Mouse (Mus musculus) lung, embryonic 14.5 days (tissue): ENCODE results near the gene Shc2. TPM values are rescaled to one million over a fixed set of nuclear protein-coding genes. Genes with fewer than 3 reads are reported as not detected.

ENCODE experiments used
- ATAC-seq: fragments of 200-750 bp; cut with Nextera tagmentation; 2 replicates; pipeline ENCODE4 v1.8.0; 2017; ENCODE audit warnings: mild to moderate bottlenecking, moderate TSS enrichment, moderate library complexity; ENCODE audit not compliant: insufficient read depth
- DNase-seq: peaks from one replicate; pipeline ENCODE4 v3.0.0-alpha.2; 2015
- H3K27ac ChIP-seq: fragments of 300-500 bp; sonication (generic); 2 replicates; pipeline ENCODE4 v1.5.1; 2014; ENCODE audit warnings: low read depth, mild to moderate bottlenecking, moderate library complexity
- H3K27me3 ChIP-seq: fragments of 300-500 bp; sonication (generic); 2 replicates; pipeline ENCODE4 v1.6.1; 2014; ENCODE audit warnings: low read length, control low read depth; ENCODE audit not compliant: insufficient read depth
- H3K36me3 ChIP-seq: fragments of 300-500 bp; sonication (generic); 2 replicates; pipeline ENCODE4 v1.6.1; 2014; ENCODE audit warnings: control low read depth; ENCODE audit not compliant: insufficient read depth
- H3K4me1 ChIP-seq: fragments of 300-500 bp; sonication (generic); 2 replicates; pipeline ENCODE4 v1.6.1; 2014; ENCODE audit warnings: antibody characterized with exemption, control low read depth; ENCODE audit not compliant: insufficient read depth
- H3K4me2 ChIP-seq: fragments of 300-500 bp; sonication (generic); 2 replicates; pipeline ENCODE4 v1.6.1; 2014; ENCODE audit warnings: mild to moderate bottlenecking
- H3K4me3 ChIP-seq: fragments of 300-500 bp; sonication (generic); 2 replicates; pipeline ENCODE4 v1.5.1; 2014; ENCODE audit warnings: low read depth, low read length
- H3K9ac ChIP-seq: fragments of 300-500 bp; sonication (generic); 2 replicates; pipeline ENCODE4 v1.6.1; 2014
- H3K9me3 ChIP-seq: fragments of 300-500 bp; sonication (generic); 2 replicates; pipeline ENCODE4 v1.6.1; 2016; ENCODE audit warnings: low read depth, low read length, control low read depth
- CTCF ChIP-seq: IDR thresholded peaks from 2 replicates; pipeline ENCODE4 v1.5.1; 2016; ENCODE audit warnings: antibody characterized with exemption, low read depth
- WGBS: fragments of 180-500 bp; shearing (Covaris S2); extraction: QIAGEN DNeasy Blood & Tissue Kit; methylation state at CpG from one replicate; pipeline ENCODE4 v1.1.7; 2014; 5-methylcytosine and 5-hydroxymethylcytosine counted together
- polyA plus RNA-seq: library from polyadenylated mRNA; unstranded; fragments of >200 nt; fragmentation: Nextera tagmentation; extraction: Ambion mirVana; gene quantifications from 2 replicates; pipeline ENCODE4 v1.2.1, GENCODE M21; 2014

Gene Shc2
- polyA plus RNA-seq, 1 experiment from 2014 or later, result 7.1 TPM

- Histone ChIP-seq H3K4me3 (no peak overlapping the region), H3K9me3 (no peaks in the 10 kb centered on the region), H3K27ac (no peak overlapping the region), H3K36me3 (no peaks in the 10 kb centered on the region), H3K4me1 (no peaks in the 10 kb centered on the region), H3K9ac (no peak overlapping the region), H3K4me2 (no peak overlapping the region), H3K27me3 (no peaks in the 10 kb centered on the region)
- WGBS, result 71% methylated on average over 12 of the region's 12 CpGs
- no peak for TF ChIP-seq CTCF
- ATAC-seq, result no peak
- no peak for DNase-seq
Measured at GRCm38 (mm10) chr10:79579781-79580180, 57.9 kb downstream of the Shc2 start.

- H3K36me3 ChIP-seq, result no peaks in the 10 kb centered on the region
- no peaks in the 10 kb centered on the region for H3K27me3 ChIP-seq
- no peak overlapping the region for H3K4me2 ChIP-seq
- TF ChIP-seq CTCF, result no peak
- ATAC-seq, result no peak
- no peaks in the 10 kb centered on the region for H3K4me1 ChIP-seq
- 65% methylated on average over 7 of the region's 7 CpGs for WGBS
- H3K27ac ChIP-seq, result no peak overlapping the region
- H3K9me3 ChIP-seq, result no peaks in the 10 kb centered on the region
- no peak overlapping the region for H3K9ac ChIP-seq
- DNase-seq, result no peak
- no peak overlapping the region for H3K4me3 ChIP-seq
Measured at GRCm38 (mm10) chr10:79578891-79579290, 58.8 kb downstream of the Shc2 start.

- Histone ChIP-seq H3K4me1 (no peaks in the 10 kb centered on the region), H3K4me3 (no peak overlapping the region), H3K27ac (no peak overlapping the region), H3K9me3 (no peaks in the 10 kb centered on the region), H3K4me2 (no peak overlapping the region), H3K9ac (no peak overlapping the region), H3K27me3 (no peaks in the 10 kb centered on the region), H3K36me3 (no peaks in the 10 kb centered on the region)
- DNase-seq (no peak), ATAC-seq (no peak)
- no peak for TF ChIP-seq CTCF
- WGBS, result 70% methylated on average over 9 of the region's 9 CpGs
Measured at GRCm38 (mm10) chr10:79578276-79578675, 59.4 kb downstream of the Shc2 start.

- H3K27me3 ChIP-seq, result no peaks in the 10 kb centered on the region
- H3K9ac ChIP-seq, result no peak overlapping the region
- 64% methylated on average over 4 of the region's 4 CpGs for WGBS
- no peaks in the 10 kb centered on the region for H3K4me1 ChIP-seq
- no peak overlapping the region for H3K4me2 ChIP-seq
- no peak for DNase-seq
- no peaks in the 10 kb centered on the region for H3K36me3 ChIP-seq
- no peaks in the 10 kb centered on the region for H3K9me3 ChIP-seq
- ATAC-seq, result no peak
- no peak overlapping the region for H3K4me3 ChIP-seq
- no peak for TF ChIP-seq CTCF
- H3K27ac ChIP-seq, result no peak overlapping the region
Measured at GRCm38 (mm10) chr10:79577376-79577775, 60.3 kb downstream of the Shc2 start.

GRCm38 (mm10) chr10:79575754-79576153 is 62.0 kb downstream of the Shc2 start:
- DNase-seq (no peak), ATAC-seq (no peak)
- no peak overlapping the region for H3K9ac ChIP-seq
- no peaks in the 10 kb centered on the region for H3K9me3 ChIP-seq
- H3K36me3 ChIP-seq, result no peaks in the 10 kb centered on the region
- no peaks in the 10 kb centered on the region for H3K27me3 ChIP-seq
- WGBS, result 69% methylated on average over 6 of the region's 6 CpGs
- H3K4me1 ChIP-seq, result no peaks in the 10 kb centered on the region
- H3K4me3 ChIP-seq, result no peak overlapping the region
- no peak for TF ChIP-seq CTCF
- no peak overlapping the region for H3K4me2 ChIP-seq
- H3K27ac ChIP-seq, result no peak overlapping the region

- no peak overlapping the region for H3K4me3 ChIP-seq
- no peaks in the 10 kb centered on the region for H3K9me3 ChIP-seq
- H3K4me2 ChIP-seq, result no peak overlapping the region
- H3K27me3 ChIP-seq, result no peaks in the 10 kb centered on the region
- no peaks in the 10 kb centered on the region for H3K4me1 ChIP-seq
- H3K36me3 ChIP-seq, result no peaks in the 10 kb centered on the region
- H3K27ac ChIP-seq, result no peak overlapping the region
- ATAC-seq (no peak), DNase-seq (no peak)
- WGBS, result 82% methylated on average over 6 of the region's 6 CpGs
- no peak overlapping the region for H3K9ac ChIP-seq
- TF ChIP-seq CTCF, result no peak
Measured at GRCm38 (mm10) chr10:79574796-79575195, 62.9 kb downstream of the Shc2 start.

- H3K27ac ChIP-seq, result no peak overlapping the region
- H3K4me1 ChIP-seq, result no peaks in the 10 kb centered on the region
- H3K4me2 ChIP-seq, result no peak overlapping the region
- no peak for TF ChIP-seq CTCF
- no peaks in the 10 kb centered on the region for H3K36me3 ChIP-seq
- DNase-seq (no peak), ATAC-seq (no peak)
- no peaks in the 10 kb centered on the region for H3K27me3 ChIP-seq
- H3K9me3 ChIP-seq, result no peaks in the 10 kb centered on the region
- H3K4me3 ChIP-seq, result no peak overlapping the region
- no peak overlapping the region for H3K9ac ChIP-seq
- 76% methylated on average over 8 of the region's 8 CpGs for WGBS
Measured at GRCm38 (mm10) chr10:79574350-79574749, 63.4 kb downstream of the Shc2 start.

- no peaks in the 10 kb centered on the region for H3K9me3 ChIP-seq
- no peaks in the 10 kb centered on the region for H3K4me1 ChIP-seq
- no peak for TF ChIP-seq CTCF
- WGBS, result 79% methylated on average over 6 of the region's 6 CpGs
- DNase-seq (no peak), ATAC-seq (no peak)
- no peak overlapping the region for H3K9ac ChIP-seq
- no peak overlapping the region for H3K4me3 ChIP-seq
- H3K27me3 ChIP-seq, result no peaks in the 10 kb centered on the region
- no peaks in the 10 kb centered on the region for H3K36me3 ChIP-seq
- no peak overlapping the region for H3K4me2 ChIP-seq
- no peak overlapping the region for H3K27ac ChIP-seq
Measured at GRCm38 (mm10) chr10:79573611-79574010, 64.1 kb downstream of the Shc2 start.
